Comparison of ENCODE assay signal across 9 mouse cellular contexts in genomic region chr16:30236091-30236699, GRCm38 (mm10). TPM values are rescaled to one million over a fixed set of nuclear protein-coding genes. Genes with fewer than 3 reads are reported as not detected.
DNase-seq lines count a peak whose midpoint lies in the region; ATAC-seq and TF ChIP-seq lines count a peak whose summit lies in the region.
"Had no signal": no experiment of that assay in that cellular context is flagged by ENCODE, and none has a peak within 500 bp of the region (broad histone marks: within the 10 kb centered on the region; RNA-seq: fewer than 3 reads in every experiment).

No protein-coding gene starts in this region.

- TF ChIP-seq CTCF in ES-Bruce4 (IDR thresholded peaks at IDR 0.05; ENCODE audit: low read depth, low read length), result peak; percentile 83
- TF ChIP-seq CTCF in lung, adult 2 months (IDR thresholded peaks at IDR 0.05; ENCODE audit: insufficient read depth, low read length), result peak; percentile 80

- no peaks in the 10 kb centered on the region for H3K36me3 ChIP-seq in ES-Bruce4 (ENCODE audit: control insufficient read depth, insufficient read depth, low read length, poor library complexity, severe bottlenecking)
- no peaks in the 10 kb centered on the region for H3K36me3 ChIP-seq in forebrain, embryonic 14.5 days (ENCODE audit: control insufficient read depth, insufficient read depth, low read length)

- intact Hi-C loops in heart, postnatal 14 days (cut with DNase I), result loop anchor here (1.0 to 2.0 kb wide), 3 partner anchors 169 to 607 kb away; no protein-coding TSS in a partner anchor

- WGBS in forebrain, embryonic 14.5 days, result 2% methylated on average over 32 of the region's 33 CpGs
- WGBS in lung, adult 2 months, result 2% methylated on average over 33 of the region's 33 CpGs

- no peak for TF ChIP-seq EP300 in ES-Bruce4 (IDR thresholded peaks at IDR 0.05; ENCODE audit: insufficient read depth, low read depth, low read length)

- no peak overlapping the region for H3K27ac ChIP-seq in ES-Bruce4 (ENCODE audit: insufficient read depth, low read length)
- H3K27ac ChIP-seq in forebrain, embryonic 14.5 days (ENCODE audit: low read depth, low read length), result 0 out of 2 replicates have a peak overlapping the region, but pooled peaks have one; percentile 3
- H3K27ac ChIP-seq: macrophage had no signal

- H3K27me3 ChIP-seq in ES-Bruce4 (ENCODE audit: control insufficient read depth, insufficient read depth, low read length, poor library complexity, severe bottlenecking), result no peaks in the 10 kb centered on the region
- peaks cover 8% of the 10 kb centered on the region; the same call in 1 of the 2 replicates for H3K27me3 ChIP-seq in forebrain, embryonic 14.5 days (replicated peaks; ENCODE audit: control insufficient read depth, insufficient read depth, low read length)

- peak overlapping the region; percentile 72 for H3K4me2 ChIP-seq in forebrain, embryonic 14.5 days (ENCODE audit: low read length)

- H3K9ac ChIP-seq in ES-Bruce4 (ENCODE audit: low read depth, poor library complexity, severe bottlenecking), result peak overlapping the region; percentile 60; the same call in 1 of the 2 replicates
- peak overlapping the region; percentile 51 for H3K9ac ChIP-seq in forebrain, embryonic 14.5 days (ENCODE audit: low read length)

- TF ChIP-seq POLR2A in ES-Bruce4 (IDR thresholded peaks at IDR 0.05; ENCODE audit: insufficient read depth, low read length), result no peak
- TF ChIP-seq POLR2A in lung, adult 2 months (IDR thresholded peaks at IDR 0.05; ENCODE audit: borderline replicate concordance, extremely low read depth, low read depth, low read length), result no peak

- peak overlapping the region; percentile 62 for H3K4me3 ChIP-seq in ES-Bruce4 (ENCODE audit: low read depth, low read length)
- H3K4me3 ChIP-seq in forebrain, embryonic 14.5 days (ENCODE audit: low read depth, low read length), result peak overlapping the region; percentile 33
- H3K4me3 ChIP-seq in lung, adult 2 months (replicated peaks; ENCODE audit: extremely low read depth, low read depth, low read length), result peak overlapping the region; percentile 45

- DNase-seq in forebrain, embryonic 14.5 days (ENCODE audit: low spot score), result peak; percentile 84
- peak; percentile 93 to 94 for DNase-seq in heart, postnatal 14 days
- DNase-seq in layer of hippocampus, adult 18-20 months (ENCODE audit: low spot score in 2 of 2), result peak; percentile 67 to 88
- DNase-seq in lung, adult 2 months, result peak; percentile 85
- DNase-seq in thymus, adult 18-20 months, result peak; percentile 59 to 65

- ATAC-seq in cerebellum, adult (ENCODE audit: insufficient number of reproducible peaks, low FRiP score, low TSS enrichment), result peak; percentile 60
- ATAC-seq in forebrain, embryonic 14.5 days, result peak; percentile 88
- ATAC-seq in neutrophil, adult 5-6 weeks (ENCODE audit: extremely low read depth, insufficient number of reproducible peaks, low FRiP score, poor library complexity, severe bottlenecking), result peak; percentile 55

- no peaks in the 10 kb centered on the region for H3K9me3 ChIP-seq in ES-Bruce4 (replicated peaks; ENCODE audit: control insufficient read depth, insufficient read depth, low read length, poor library complexity, severe bottlenecking)
- no peaks in the 10 kb centered on the region for H3K9me3 ChIP-seq in forebrain, embryonic 14.5 days (replicated peaks; ENCODE audit: control insufficient read depth, low read length)

- H3K4me1 ChIP-seq in ES-Bruce4 (ENCODE audit: control insufficient read depth, insufficient read depth, low read length), result peaks cover 10% of the 10 kb centered on the region
- H3K4me1 ChIP-seq in forebrain, embryonic 14.5 days (ENCODE audit: control insufficient read depth, insufficient read depth, low read length), result peaks cover 5% of the 10 kb centered on the region
- H3K4me1 ChIP-seq in lung, adult 2 months (ENCODE audit: control insufficient read depth, insufficient read depth, low read length), result peaks cover 2% of the 10 kb centered on the region; the same call in 1 of the 2 replicates

RNA-seq across cellular contexts. Expression of gene Cpn2, which starts 31.1 kb away (rescaled TPM):
- not detected in 2 replicates for polyA plus RNA-seq in ES-Bruce4 (2011; ENCODE audit: insufficient read depth, insufficient read length, low read depth, missing spikeins)
- polyA plus RNA-seq in forebrain, embryonic 14.5 days (2014; fragmentation: Nextera tagmentation; extraction: Ambion mirVana), result not detected in 2 replicates
- under 1 TPM in 1 of 2 experiments, not detected in 1; 0.14 TPM for total RNA-seq in heart, postnatal 14 days (2021)
- total RNA-seq in layer of hippocampus, adult 18-20 months (2021), result not detected
- 0.34 and 1.0 TPM in 2 replicates for polyA plus RNA-seq in lung, adult 2 months (2012; rRNA removed)
- total RNA-seq in neutrophil, adult 5-6 weeks (2017), result 0.12 TPM in 1 of 2 replicates, not detected in the other
- polyA plus RNA-seq: macrophage had no signal

RNA-seq across cellular contexts. Expression of gene Lrrc15, which starts 46.9 kb away (rescaled TPM):
- polyA plus RNA-seq in ES-Bruce4 (2011; ENCODE audit: insufficient read depth, insufficient read length, low read depth, missing spikeins), result 1.5 and 2.1 TPM in 2 replicates
- 0.07 and 0.10 TPM in 2 replicates for polyA plus RNA-seq in forebrain, embryonic 14.5 days (2014; fragmentation: Nextera tagmentation; extraction: Ambion mirVana)
- total RNA-seq in heart, postnatal 14 days (2021), result under 1 TPM; 0.29 to 0.33 TPM
- under 1 TPM in 1 of 2 experiments, not detected in 1; 0.05 TPM for total RNA-seq in layer of hippocampus, adult 18-20 months (2021)
- polyA plus RNA-seq in lung, adult 2 months (2012; rRNA removed), result 0.03 and 0.04 TPM in 2 replicates
- total RNA-seq in neutrophil, adult 5-6 weeks (2017), result not detected in 2 replicates
- polyA plus RNA-seq: macrophage had no signal
